Mouse (Mus musculus) erythroblast, adult 5-6 weeks (primary cell): ENCODE data around the gene Cyp3a44. TPM values are rescaled to one million over a fixed set of nuclear protein-coding genes. Genes with fewer than 3 reads are reported as not detected.
"Not testable (repeated sequence)": the region's sequence is repeated elsewhere in the genome, so short reads cannot be mapped to it uniquely, and the experiment has no call there.

Source experiments
- ATAC-seq: replicated peaks from 2 replicates; pipeline ENCODE4 v1.8.0; 2016; ENCODE audit warnings: moderate number of reproducible peaks, mild to moderate bottlenecking, moderate TSS enrichment, inconsistent platforms; ENCODE audit not compliant: poor library complexity, low FRiP score, severe bottlenecking
- total RNA-seq, 2 experiments: library from RNA; stranded (forward) in 1 of 2; stranded (reverse) in 1 of 2; fragments of 150-400 nt in 1 of 2; fragments of 200-764, 138-1000 nt in 1 of 2; gene quantifications; 2 replicates each; pipeline versions ENCODE4 v1.2.3 to v1.2.4; 2015 to 2017; ENCODE audit warnings: low replicate concordance in 2 of 2

The Cyp3a44 gene
- total RNA-seq (2015; ENCODE audit: low replicate concordance) (not detected in 2 replicates), total RNA-seq (2017; ENCODE audit: low replicate concordance) (not detected in 2 replicates)

GRCm38 (mm10) chr5:145805796-145806195 is at the start of gene Cyp3a44:
Gene Cyp3a44, minus strand, starts transcription at chr5:145805874.
- ATAC-seq = not testable (repeated sequence)

GRCm38 (mm10) chr5:145800229-145800628 is 5.4 kb downstream of the Cyp3a44 start:
- ATAC-seq = not testable (repeated sequence)

- not testable (repeated sequence) for ATAC-seq
These were observed 12.4 kb downstream of the Cyp3a44 start for GRCm38 (mm10) chr5:145793232-145793631.

- ATAC-seq = not testable (repeated sequence)
These were observed 68.2 kb downstream of the Cyp3a44 start for GRCm38 (mm10) chr5:145737512-145737911.

Other genes starting within 250 kb of the Cyp3a44 start
- not detected in 2 replicates for gene Cyp3a41b, start 221.1 kb downstream of the Cyp3a44 start, total RNA-seq (2015; ENCODE audit: low replicate concordance)
- gene Cyp3a41b, start 221.1 kb downstream of the Cyp3a44 start, total RNA-seq (2017; ENCODE audit: low replicate concordance) = not detected in 2 replicates
- not detected in 2 replicates for gene Cyp3a41a, start 85.7 kb downstream of the Cyp3a44 start, total RNA-seq (2015; ENCODE audit: low replicate concordance)
- not detected in 2 replicates for gene Cyp3a41a, start 85.7 kb downstream of the Cyp3a44 start, total RNA-seq (2017; ENCODE audit: low replicate concordance)
- not detected in 2 replicates for gene Cyp3a11, start 74.1 kb upstream of the Cyp3a44 start, total RNA-seq (2015; ENCODE audit: low replicate concordance)
- 0.43 TPM in 1 of 2 replicates, not detected in the other for gene Cyp3a11, start 74.1 kb upstream of the Cyp3a44 start, total RNA-seq (2017; ENCODE audit: low replicate concordance)
- gene Cyp3a25, start 203.7 kb upstream of the Cyp3a44 start, total RNA-seq (2015; ENCODE audit: low replicate concordance) = not detected in 2 replicates
- not detected in 2 replicates for gene Cyp3a25, start 203.7 kb upstream of the Cyp3a44 start, total RNA-seq (2017; ENCODE audit: low replicate concordance)